Mouse (Mus musculus): ENCODE results near the gene Ccdc51. TPM values are rescaled to one million over a fixed set of nuclear protein-coding genes. Genes with fewer than 3 reads are reported as not detected.

The Ccdc51 gene
- total and polyA plus RNA-seq, 2 experiments from 2014 or later: 5.1 to 8.4 TPM

GRCm38 (mm10) chr9:109051651-109052489 lies 30.4 kb upstream of the Ccdc51 start:
- Histone ChIP-seq H3K27ac (no peak overlapping the region), H3K4me3 (ENCODE audit: low read length) (no peak overlapping the region), H3K27me3 (ENCODE audit: insufficient read depth, low read length) (no peaks in the 10 kb centered on the region), H3K9me3 (ENCODE audit: low read length) (no peaks in the 10 kb centered on the region), H3K9ac (replicated peaks; ENCODE audit: low read length) (no peak overlapping the region), H3K4me1 (ENCODE audit: insufficient read depth, low read length) (peaks cover 9% of the 10 kb centered on the region), H3K4me2 (ENCODE audit: low read depth, low read length) (no peak overlapping the region), H3K36me3 (ENCODE audit: insufficient read depth, low read length) (peaks cover 1% of the 10 kb centered on the region; the same call in 1 of the 2 replicates)
- TF ChIP-seq CTCF (IDR thresholded peaks at IDR 0.05; ENCODE audit: low read depth): no peak
- DNase-seq (ENCODE audit: low spot score) (no peak), ATAC-seq (no peak)
- WGBS: 87% methylated on average over 10 of the region's 10 CpGs

DNA sequence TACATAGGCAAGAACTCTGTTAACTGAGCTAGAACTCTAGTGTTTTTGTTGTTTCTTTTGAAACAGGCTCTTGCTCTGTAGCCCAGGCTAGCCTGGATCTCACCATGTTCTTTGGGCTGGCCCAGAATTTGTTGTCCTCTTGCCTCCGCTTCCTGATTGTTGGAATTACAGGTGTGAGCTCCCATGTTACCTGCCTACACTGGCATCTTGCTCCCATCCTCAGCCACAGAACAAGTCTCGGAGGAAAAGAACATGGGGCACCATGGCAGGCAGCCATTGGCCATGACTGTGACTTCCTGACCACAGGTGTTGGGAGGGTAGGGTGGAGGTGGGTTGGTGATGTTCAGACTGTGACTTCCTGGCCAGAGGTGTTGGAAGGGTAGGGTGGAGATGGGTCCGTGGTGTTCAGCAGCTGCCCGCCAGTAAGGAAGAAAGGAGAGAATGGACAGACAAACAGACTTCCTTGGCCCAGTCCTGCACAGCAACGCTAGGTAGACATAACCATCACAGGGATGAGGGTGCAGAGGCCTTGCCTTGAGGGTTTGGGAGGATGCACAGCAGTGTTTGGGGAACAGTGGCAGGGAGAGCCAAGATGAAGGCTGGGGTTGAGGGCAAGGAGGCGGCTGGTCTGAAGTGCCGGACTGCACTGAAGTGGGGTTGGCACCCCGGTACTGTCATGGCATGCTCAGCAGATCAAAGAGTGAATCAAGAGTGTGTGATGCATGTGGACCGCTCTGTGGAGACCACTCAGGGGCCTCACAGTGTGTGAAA lies 29.6 kb upstream of the Ccdc51 start:
- no peaks in the 10 kb centered on the region for H3K27me3 ChIP-seq (ENCODE audit: insufficient read depth, low read length)
- H3K4me2 ChIP-seq (ENCODE audit: low read depth, low read length): no peak overlapping the region
- no peak for DNase-seq (ENCODE audit: low spot score)
- no peaks in the 10 kb centered on the region for H3K9me3 ChIP-seq (ENCODE audit: low read length)
- H3K4me3 ChIP-seq (ENCODE audit: low read length): no peak overlapping the region
- peaks cover 9% of the 10 kb centered on the region; the same call in 1 of the 2 replicates for H3K36me3 ChIP-seq (ENCODE audit: insufficient read depth, low read length)
- 91% methylated on average over 9 of the region's 9 CpGs for WGBS
- no peak for ATAC-seq
- H3K9ac ChIP-seq (replicated peaks; ENCODE audit: low read length): no peak overlapping the region
- H3K4me1 ChIP-seq (ENCODE audit: insufficient read depth, low read length): peaks cover 9% of the 10 kb centered on the region
- no peak overlapping the region for H3K27ac ChIP-seq
- no peak for TF ChIP-seq CTCF (IDR thresholded peaks at IDR 0.05; ENCODE audit: low read depth)

DNA sequence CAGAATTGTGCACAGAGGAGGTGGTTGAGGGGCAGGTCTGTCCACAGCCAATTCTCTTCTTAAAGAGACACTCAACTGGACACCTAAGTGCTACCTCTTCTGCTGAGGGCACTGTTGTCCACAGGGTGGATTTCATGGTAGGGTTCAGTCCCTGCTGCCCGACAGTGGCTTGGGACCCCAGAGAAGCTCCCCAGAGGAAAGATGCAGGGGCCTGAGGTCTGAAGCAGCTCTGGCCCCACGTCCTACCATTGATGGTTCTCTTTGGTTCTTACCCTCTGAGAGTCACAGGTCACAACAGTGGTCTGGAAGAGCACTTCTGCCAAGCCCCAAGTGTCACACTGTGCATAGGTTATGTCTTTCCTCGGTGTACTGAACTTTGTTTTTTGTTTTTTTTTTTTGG lies 28.9 kb upstream of the Ccdc51 start:
- no peak for ATAC-seq
- no peak for TF ChIP-seq CTCF (IDR thresholded peaks at IDR 0.05; ENCODE audit: low read depth)

GRCm38 (mm10) chr9:109053851-109054250 lies 28.4 kb upstream of the Ccdc51 start:
- Histone ChIP-seq H3K9ac (replicated peaks; ENCODE audit: low read length) (no peak overlapping the region), H3K9me3 (ENCODE audit: low read length) (no peaks in the 10 kb centered on the region), H3K27me3 (ENCODE audit: insufficient read depth, low read length) (no peaks in the 10 kb centered on the region), H3K4me2 (ENCODE audit: low read depth, low read length) (no peak overlapping the region), H3K4me3 (ENCODE audit: low read length) (no peak overlapping the region), H3K27ac (no peak overlapping the region), H3K36me3 (ENCODE audit: insufficient read depth, low read length) (peaks cover 18% of the 10 kb centered on the region; the same call in 1 of the 2 replicates), H3K4me1 (ENCODE audit: insufficient read depth, low read length) (peaks cover 13% of the 10 kb centered on the region)
- DNase-seq (ENCODE audit: low spot score): no peak
- WGBS: 77% methylated on average over 6 of the region's 6 CpGs
- ATAC-seq: no peak
- TF ChIP-seq CTCF (IDR thresholded peaks at IDR 0.05; ENCODE audit: low read depth): no peak

More for the DNA sequence above, 28.9 kb upstream of the Ccdc51 start:
- Histone ChIP-seq H3K4me1 (ENCODE audit: insufficient read depth, low read length) (peaks cover 9% of the 10 kb centered on the region), H3K4me3 (ENCODE audit: low read length) (no peak overlapping the region), H3K9ac (replicated peaks; ENCODE audit: low read length) (no peak overlapping the region), H3K27ac (no peak overlapping the region), H3K36me3 (ENCODE audit: insufficient read depth, low read length) (peaks cover 15% of the 10 kb centered on the region; the same call in 1 of the 2 replicates), H3K9me3 (ENCODE audit: low read length) (no peaks in the 10 kb centered on the region), H3K4me2 (ENCODE audit: low read depth, low read length) (no peak overlapping the region), H3K27me3 (ENCODE audit: insufficient read depth, low read length) (no peaks in the 10 kb centered on the region)
- WGBS: 82% methylated on average over 3 of the region's 3 CpGs
- DNase-seq (ENCODE audit: low spot score): no peak

DNA sequence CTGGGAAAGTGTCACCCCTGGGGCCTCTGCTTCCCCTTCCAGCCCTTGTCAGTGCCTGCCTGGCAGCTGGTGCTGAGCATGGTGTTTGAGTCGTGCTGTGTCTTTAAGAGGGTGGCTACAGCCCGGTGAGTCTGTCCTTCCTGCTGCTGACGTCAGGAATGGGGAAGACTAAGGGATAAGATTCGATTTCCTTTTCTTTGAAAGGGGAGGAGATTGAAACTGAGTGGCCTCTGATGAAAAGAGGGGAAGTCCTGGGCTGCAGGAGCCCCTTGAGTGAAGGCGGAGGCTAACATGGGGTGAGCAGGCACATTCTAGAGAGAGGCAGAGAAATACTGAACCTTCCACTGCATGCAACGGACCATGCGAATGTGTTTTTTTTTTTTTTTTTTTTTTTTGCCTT lies 27.6 kb upstream of the Ccdc51 start:
- TF ChIP-seq CTCF (IDR thresholded peaks at IDR 0.05; ENCODE audit: low read depth): no peak
- peak overlapping the region; percentile 15 for H3K9ac ChIP-seq (replicated peaks; ENCODE audit: low read length)
- peaks cover 18% of the 10 kb centered on the region; the same call in 1 of the 2 replicates for H3K36me3 ChIP-seq (ENCODE audit: insufficient read depth, low read length)
- peaks cover 16% of the 10 kb centered on the region for H3K4me1 ChIP-seq (ENCODE audit: insufficient read depth, low read length)
- no peaks in the 10 kb centered on the region for H3K9me3 ChIP-seq (ENCODE audit: low read length)
- 9% methylated on average over 7 of the region's 7 CpGs for WGBS
- no peaks in the 10 kb centered on the region for H3K27me3 ChIP-seq (ENCODE audit: insufficient read depth, low read length)
- peak overlapping the region; percentile 52 for H3K4me2 ChIP-seq (ENCODE audit: low read depth, low read length)
- peak overlapping the region; percentile 22 for H3K4me3 ChIP-seq (ENCODE audit: low read length)
- DNase-seq (ENCODE audit: low spot score) (peak; percentile 81), ATAC-seq (peak; percentile 77)
- peak overlapping the region; percentile 76 for H3K27ac ChIP-seq

- H3K4me3 ChIP-seq (ENCODE audit: low read length): peak overlapping the region; percentile 22
- DNase-seq (ENCODE audit: low spot score): no peak
- ATAC-seq: no peak
- H3K27me3 ChIP-seq (ENCODE audit: insufficient read depth, low read length): no peaks in the 10 kb centered on the region
- no peaks in the 10 kb centered on the region for H3K9me3 ChIP-seq (ENCODE audit: low read length)
- WGBS: 87% methylated on average over 12 of the region's 12 CpGs
- H3K27ac ChIP-seq: peak overlapping the region; percentile 76
- H3K4me2 ChIP-seq (ENCODE audit: low read depth, low read length): peak overlapping the region; percentile 52
- peaks cover 16% of the 10 kb centered on the region for H3K4me1 ChIP-seq (ENCODE audit: insufficient read depth, low read length)
- H3K36me3 ChIP-seq (ENCODE audit: insufficient read depth, low read length): peaks cover 18% of the 10 kb centered on the region; the same call in 1 of the 2 replicates
- TF ChIP-seq CTCF (IDR thresholded peaks at IDR 0.05; ENCODE audit: low read depth): no peak
- H3K9ac ChIP-seq (replicated peaks; ENCODE audit: low read length): peak overlapping the region; percentile 15
These were observed 26.8 kb upstream of the Ccdc51 start for GRCm38 (mm10) chr9:109055271-109056030.

All from hindbrain, postnatal 0 days (tissue).